Comparison of ENCODE assay signal across 12 mouse cellular contexts in genomic region chr11:79056891-79057290, GRCm38 (mm10).
DNase-seq lines count a peak whose midpoint lies in the region; ATAC-seq lines count a peak whose summit lies in the region.
"Had no signal": no experiment of that assay in that cellular context is flagged by ENCODE, and none has a peak within 500 bp of the region (broad histone marks: within the 10 kb centered on the region; RNA-seq: fewer than 3 reads in every experiment).

No protein-coding gene starts in this region.

- no peak for ATAC-seq in heart, embryonic 14.5 days (ENCODE audit: insufficient number of reproducible peaks, insufficient read depth, low FRiP score, low read depth)
- no peak for ATAC-seq in liver, embryonic 12.5 days
- no peak for ATAC-seq in liver, embryonic 11.5 days (replicated peaks; ENCODE audit: low FRiP score)
- no peak for ATAC-seq in embryonic facial prominence, embryonic 14.5 days (ENCODE audit: low read depth)

- H3K27me3 ChIP-seq in heart, embryonic 14.5 days (ENCODE audit: control insufficient read depth, insufficient read depth, low read length) = no peaks in the 10 kb centered on the region
- H3K27me3 ChIP-seq in liver, embryonic 12.5 days (replicated peaks) = no peaks in the 10 kb centered on the region
- no peaks in the 10 kb centered on the region for H3K27me3 ChIP-seq in liver, embryonic 11.5 days (replicated peaks; ENCODE audit: control insufficient read depth, insufficient read depth, low read length)
- H3K27me3 ChIP-seq in embryonic facial prominence, embryonic 14.5 days (replicated peaks; ENCODE audit: control insufficient read depth, insufficient read depth, low read length) = no peaks in the 10 kb centered on the region

- H3K27ac ChIP-seq in heart, embryonic 14.5 days (replicated peaks in 1 of 2; ENCODE audit: control insufficient read depth in 1 of 2, insufficient read depth in 1 of 2, low read depth in 2 of 2, low read length in 2 of 2) = peak overlapping the region; percentile 11 to 91; a peak in 3 of 4 replicates
- H3K27ac ChIP-seq in liver, embryonic 12.5 days = peak overlapping the region; percentile 72
- no peak overlapping the region; the same call in 1 of the 2 replicates for H3K27ac ChIP-seq in liver, embryonic 11.5 days (ENCODE audit: low read depth, low read length)
- H3K27ac ChIP-seq in embryonic facial prominence, embryonic 14.5 days (replicated peaks; ENCODE audit: low read depth, low read length) = no peak overlapping the region
- H3K27ac ChIP-seq: kidney, postnatal 0 days had no signal

- no peak overlapping the region for H3K4me2 ChIP-seq in heart, embryonic 14.5 days (ENCODE audit: low read length)
- no peak overlapping the region for H3K4me2 ChIP-seq in liver, embryonic 12.5 days
- no peak overlapping the region for H3K4me2 ChIP-seq in liver, embryonic 11.5 days
- H3K4me2 ChIP-seq in embryonic facial prominence, embryonic 14.5 days (ENCODE audit: low read depth, low read length) = no peak overlapping the region

- no peak overlapping the region for H3K9ac ChIP-seq in heart, embryonic 14.5 days (ENCODE audit: low read length)
- no peak overlapping the region for H3K9ac ChIP-seq in liver, embryonic 12.5 days
- H3K9ac ChIP-seq in liver, embryonic 11.5 days (ENCODE audit: low read depth, low read length) = no peak overlapping the region
- 0 out of 2 replicates have a peak overlapping the region, but pooled peaks have one; percentile 6 for H3K9ac ChIP-seq in embryonic facial prominence, embryonic 14.5 days (ENCODE audit: low read depth, low read length)

- WGBS in heart, embryonic 14.5 days = 78% methylated on average over 4 of the region's 4 CpGs
- 73% methylated on average over 4 of the region's 4 CpGs for WGBS in liver, embryonic 12.5 days (ENCODE audit: insufficient replicate concordance)
- 67% methylated on average over 4 of the region's 4 CpGs for WGBS in liver, embryonic 11.5 days
- 60% methylated on average over 4 of the region's 4 CpGs for WGBS in embryonic facial prominence, embryonic 14.5 days

- no peak overlapping the region for H3K4me3 ChIP-seq in heart, embryonic 14.5 days (ENCODE audit: control insufficient read depth in 1 of 2, insufficient read depth in 1 of 2, low read depth in 1 of 2, low read length in 2 of 2)
- H3K4me3 ChIP-seq in liver, embryonic 12.5 days = no peak overlapping the region
- no peak overlapping the region for H3K4me3 ChIP-seq in liver, embryonic 11.5 days (ENCODE audit: low read depth, low read length)
- H3K4me3 ChIP-seq in embryonic facial prominence, embryonic 14.5 days (ENCODE audit: low read depth, low read length) = no peak overlapping the region

- H3K36me3 ChIP-seq in heart, embryonic 14.5 days (ENCODE audit: control insufficient read depth, insufficient read depth, low read length) = no peaks in the 10 kb centered on the region
- no peaks in the 10 kb centered on the region for H3K36me3 ChIP-seq in liver, embryonic 12.5 days
- H3K36me3 ChIP-seq in liver, embryonic 11.5 days (ENCODE audit: control insufficient read depth, insufficient read depth, low read length) = no peaks in the 10 kb centered on the region
- H3K36me3 ChIP-seq in embryonic facial prominence, embryonic 14.5 days (ENCODE audit: control insufficient read depth, insufficient read depth, low read length) = no peaks in the 10 kb centered on the region

- H3K9me3 ChIP-seq in heart, embryonic 14.5 days (ENCODE audit: control insufficient read depth, low read length) = no peaks in the 10 kb centered on the region
- no peaks in the 10 kb centered on the region for H3K9me3 ChIP-seq in liver, embryonic 12.5 days (replicated peaks)
- no peaks in the 10 kb centered on the region for H3K9me3 ChIP-seq in liver, embryonic 11.5 days (ENCODE audit: control insufficient read depth, low read length)
- H3K9me3 ChIP-seq in embryonic facial prominence, embryonic 14.5 days (ENCODE audit: control insufficient read depth, low read length) = no peaks in the 10 kb centered on the region

- peaks cover 49 to 70% of the 10 kb centered on the region in 2 experiments for H3K4me1 ChIP-seq in heart, embryonic 14.5 days (ENCODE audit: control insufficient read depth in 2 of 2, insufficient read depth in 2 of 2, low read length in 2 of 2)
- H3K4me1 ChIP-seq in liver, embryonic 12.5 days = peaks cover 88% of the 10 kb centered on the region
- H3K4me1 ChIP-seq in liver, embryonic 11.5 days (replicated peaks; ENCODE audit: control insufficient read depth, insufficient read depth, low read length) = peaks cover 39% of the 10 kb centered on the region
- H3K4me1 ChIP-seq in embryonic facial prominence, embryonic 14.5 days (ENCODE audit: control insufficient read depth, insufficient read depth, low read length) = peaks cover 26% of the 10 kb centered on the region

- DNase-seq in heart, adult 11 months = no peak
- DNase-seq in liver, embryonic 11.5 days (ENCODE audit: low spot score) = no peak
- no peak for DNase-seq in embryonic facial prominence, embryonic 14.5 days (ENCODE audit: low spot score)
- DNase-seq in natural killer cell, adult 2 months (ENCODE audit: low spot score in 2 of 2) = peak; percentile 57 to 71
- DNase-seq in lung, postnatal 14 days = no peak
- DNase-seq: cerebellum, adult 2 months; gastrocnemius, postnatal 25 days; right cerebral cortex, postnatal 14 days; thymus, adult 18-20 months had no signal

Comparison
In these comparisons a context has a peak if more than half of its experiments do, and no peak if none do; other contexts are left out.
1. H3K27ac ChIP-seq: peak in heart, embryonic 14.5 days (2 of 2) and liver, embryonic 12.5 days (single experiment); none in liver, embryonic 11.5 days (single experiment) and embryonic facial prominence, embryonic 14.5 days (single experiment).
2. DNase-seq: peak in natural killer cell, adult 2 months (2 of 2); none in heart, adult 11 months (single experiment), liver, embryonic 11.5 days (single experiment), embryonic facial prominence, embryonic 14.5 days (single experiment) and lung, postnatal 14 days (single experiment).